Mouse (Mus musculus) thymus, postnatal 4 days (tissue): ENCODE data around the gene Birc2.

Experiments
- DNase-seq: peaks from one replicate; pipeline ENCODE4 v3.0.0; 2021

The Birc2 gene

GRCm38 (mm10) chr9:7845216-7845895, 8.5 kb upstream of the Birc2 start:
- DNase-seq = no peak

GRCm38 (mm10) chr9:7841221-7841620, 4.4 kb upstream of the Birc2 start:
- no peak for DNase-seq

- no peak for DNase-seq
These were observed 1.1 kb upstream of the Birc2 start for GRCm38 (mm10) chr9:7837806-7838440.

DNA sequence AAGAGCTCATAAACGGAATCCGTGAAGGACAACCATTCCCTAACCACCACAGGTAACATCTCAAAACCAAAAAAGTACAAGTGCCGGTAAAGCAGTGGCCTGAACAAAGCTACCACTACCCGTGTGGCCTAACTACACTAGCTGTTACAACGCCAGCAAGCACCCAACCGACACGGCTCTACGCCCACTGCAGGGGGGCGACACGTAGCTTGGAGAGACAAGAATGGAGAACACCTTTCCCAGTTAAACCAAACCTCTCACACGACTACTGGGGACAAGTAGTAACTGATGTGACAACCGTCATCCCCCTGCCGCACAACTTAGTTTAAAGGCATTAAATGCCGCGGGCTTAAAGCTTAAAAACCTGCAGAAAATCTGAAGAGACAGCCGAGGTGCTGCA, 533 bp downstream of the Birc2 start:
- peak; percentile 64 for DNase-seq

- DNase-seq = no peak
These were observed 1.6 kb downstream of the Birc2 start for GRCm38 (mm10) chr9:7835302-7835701.

DNA sequence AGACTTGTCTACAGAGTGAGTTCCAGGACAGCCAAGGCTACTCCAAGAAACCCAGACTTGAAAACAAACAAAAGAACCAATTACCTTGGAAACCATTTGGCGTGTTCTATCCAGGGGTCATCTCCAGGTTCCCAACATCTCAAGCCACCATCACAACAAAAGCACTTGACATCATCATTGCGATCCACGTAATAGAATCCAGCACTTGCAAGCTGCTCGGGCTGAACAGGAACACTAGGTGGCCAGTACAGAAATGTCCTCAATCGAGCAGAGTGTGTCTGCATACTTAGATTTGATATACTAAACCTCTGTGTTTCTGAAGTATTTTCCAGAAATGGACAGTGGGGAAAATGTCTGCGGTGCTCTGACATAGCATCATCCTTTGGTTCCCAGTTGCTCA, 3.4 kb downstream of the Birc2 start:
- DNase-seq = no peak

DNA sequence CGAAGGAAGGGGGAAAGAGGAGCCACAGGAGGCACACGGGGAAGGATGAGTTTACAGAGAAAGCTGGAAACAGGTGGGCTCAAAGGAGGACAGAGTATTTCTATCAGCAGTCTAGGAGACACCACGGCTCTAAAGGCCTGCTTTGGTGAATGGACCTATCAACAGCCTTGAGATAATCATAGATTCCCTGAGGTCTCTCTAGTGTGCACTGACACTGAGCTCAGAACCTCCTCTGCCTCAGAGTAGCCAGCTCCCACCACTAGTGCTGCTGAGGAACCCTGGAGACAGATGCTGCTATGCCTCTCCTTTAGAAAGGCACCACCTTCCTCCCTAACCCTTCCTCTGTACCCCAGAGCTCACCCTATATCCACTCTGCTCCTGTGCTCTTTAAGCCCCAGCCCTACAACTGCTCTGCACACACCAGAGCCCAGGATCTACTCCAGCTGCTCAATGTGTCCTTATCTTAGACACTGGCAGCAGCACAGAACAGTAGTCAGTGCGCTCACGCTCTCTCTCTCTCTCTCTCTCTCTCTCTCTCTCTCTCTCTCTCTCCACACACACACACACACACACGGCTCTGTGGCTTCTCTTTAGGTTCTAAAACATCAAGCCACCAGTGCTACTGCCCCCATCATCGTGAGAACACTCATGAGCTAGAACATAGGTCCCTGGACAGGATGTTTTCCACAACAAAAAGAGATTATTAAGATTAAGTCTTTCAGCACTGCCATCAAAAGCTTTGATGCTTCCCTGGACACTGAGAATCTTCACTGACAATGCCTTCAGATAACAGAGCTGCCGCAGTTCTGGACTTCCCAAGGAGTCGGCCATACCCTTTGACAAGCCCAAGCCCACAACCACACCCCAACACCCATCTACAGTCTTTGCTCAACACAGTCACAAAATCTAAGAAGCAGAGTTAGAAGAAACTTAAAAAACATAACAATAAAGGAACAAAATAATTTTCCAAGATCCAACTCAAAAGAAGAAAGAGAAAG, 7.0 kb downstream of the Birc2 start:
- DNase-seq = no peak

- no peak for DNase-seq
These were observed 8.2 kb downstream of the Birc2 start for GRCm38 (mm10) chr9:7828706-7829105.

DNA sequence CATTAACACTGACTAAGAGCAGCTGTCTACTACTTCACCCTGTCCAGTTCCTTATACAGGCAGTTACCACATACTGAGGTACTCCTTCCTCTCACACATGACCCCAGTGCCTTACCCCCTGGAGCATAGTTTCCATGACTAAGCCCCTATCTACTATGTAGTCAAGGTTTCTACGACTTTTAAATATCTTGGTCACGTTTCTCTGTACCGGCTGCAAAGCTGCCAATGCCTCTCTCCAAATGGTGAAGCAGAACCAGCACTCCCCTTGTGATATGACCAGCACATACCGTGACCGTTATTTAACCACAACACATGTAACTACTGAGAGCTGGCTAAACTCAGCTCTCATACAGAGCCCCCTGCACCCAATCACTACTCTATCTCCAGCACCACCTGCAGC, 11.9 kb downstream of the Birc2 start:
- DNase-seq = no peak

DNA sequence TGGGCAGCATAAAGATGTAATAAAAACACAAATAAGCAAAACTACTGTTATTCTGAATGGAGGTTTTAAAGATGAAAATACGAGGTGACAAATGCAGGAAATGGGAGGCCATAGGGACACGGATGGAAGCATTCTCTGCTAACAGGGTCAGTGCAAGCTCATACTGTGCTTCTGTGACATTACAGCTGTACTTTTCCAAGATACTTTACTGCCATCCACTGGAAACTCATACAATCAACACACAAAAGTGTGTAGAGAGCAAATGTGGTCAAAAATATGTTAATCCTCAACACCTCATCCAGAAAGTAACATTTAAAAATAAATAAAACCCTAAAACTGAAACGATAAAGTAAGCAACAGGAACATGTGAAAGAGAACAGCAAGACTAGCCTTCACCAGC, 14.1 kb downstream of the Birc2 start:
- DNase-seq = no peak

GRCm38 (mm10) chr9:7805101-7805506, 31.8 kb downstream of the Birc2 start:
- no peak for DNase-seq

DNA sequence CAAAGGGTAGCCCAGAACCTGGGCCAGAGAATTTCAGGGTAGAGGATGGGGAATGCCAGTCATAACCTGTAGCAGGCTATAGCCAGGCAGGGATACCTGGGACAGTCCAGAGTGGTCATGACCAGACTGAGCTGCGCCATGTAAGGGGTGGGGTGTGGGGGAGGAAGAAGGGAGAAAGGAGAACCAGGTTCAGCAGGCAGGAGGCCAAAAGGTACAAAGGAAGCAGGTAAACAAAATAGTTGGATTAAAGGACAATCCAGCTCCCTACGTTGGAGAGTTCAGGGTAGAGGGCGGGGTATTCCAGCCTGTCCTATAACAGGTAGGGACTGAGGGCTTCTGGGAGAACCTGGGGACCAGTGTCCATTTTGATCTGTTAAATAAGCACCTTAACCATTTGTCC, 38.3 kb downstream of the Birc2 start:
- no peak for DNase-seq

GRCm38 (mm10) chr9:7797542-7797941, 39.3 kb downstream of the Birc2 start:
- no peak for DNase-seq

DNA sequence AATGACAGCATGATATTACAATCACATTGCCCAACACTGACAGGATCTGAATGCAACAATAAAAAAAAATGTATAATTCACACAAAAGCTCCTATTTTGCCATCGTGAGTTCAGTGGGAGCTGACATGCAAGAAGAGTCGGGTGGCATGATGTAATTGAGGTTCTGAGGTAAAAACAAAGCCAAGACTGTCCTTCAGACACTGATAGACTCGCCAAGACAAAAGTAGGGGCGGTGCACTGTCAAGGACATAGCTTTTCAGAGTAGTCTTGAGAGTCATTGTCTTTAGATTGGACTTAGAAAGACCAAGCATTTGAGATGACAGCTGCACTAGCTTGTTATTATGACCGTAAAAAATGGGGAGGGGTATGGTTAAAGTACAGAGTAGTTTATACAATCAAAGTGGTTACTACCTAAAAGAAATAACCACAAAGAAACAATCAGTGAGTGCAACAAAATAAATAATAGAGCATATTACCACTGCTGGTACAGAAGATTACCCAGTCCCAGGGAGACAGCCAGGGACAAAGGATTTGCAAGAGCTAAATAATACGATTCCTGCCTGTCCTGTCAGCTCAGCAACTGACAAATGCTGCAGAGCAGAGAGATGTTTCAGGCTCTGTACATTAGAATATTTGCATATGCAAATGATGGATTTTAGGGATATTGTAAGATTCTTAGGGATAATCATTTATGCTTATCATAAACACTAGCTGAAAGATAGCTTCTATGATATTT, 40.6 kb downstream of the Birc2 start:
- DNase-seq = no peak

GRCm38 (mm10) chr9:7795581-7795980, 41.3 kb downstream of the Birc2 start:
- no peak for DNase-seq

DNA sequence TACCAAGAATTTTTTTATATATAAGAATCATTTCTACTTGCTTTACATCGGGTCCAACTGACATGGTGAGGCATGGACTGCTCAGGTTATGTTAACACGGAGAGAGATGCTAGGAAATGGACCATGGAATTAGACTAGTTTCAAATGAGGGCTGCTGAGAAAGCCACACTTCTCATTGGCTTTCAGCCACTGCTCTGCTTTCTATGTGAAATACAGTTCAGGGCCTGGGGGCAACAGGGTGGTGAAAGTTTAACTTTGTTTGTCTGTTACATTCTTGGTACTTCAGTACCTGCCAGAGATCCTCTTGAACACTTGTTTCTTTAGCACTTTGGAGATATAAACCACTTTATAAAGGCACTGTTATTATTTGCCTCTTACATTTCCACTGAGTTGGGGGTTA, 43.3 kb downstream of the Birc2 start:
- no peak for DNase-seq

DNA sequence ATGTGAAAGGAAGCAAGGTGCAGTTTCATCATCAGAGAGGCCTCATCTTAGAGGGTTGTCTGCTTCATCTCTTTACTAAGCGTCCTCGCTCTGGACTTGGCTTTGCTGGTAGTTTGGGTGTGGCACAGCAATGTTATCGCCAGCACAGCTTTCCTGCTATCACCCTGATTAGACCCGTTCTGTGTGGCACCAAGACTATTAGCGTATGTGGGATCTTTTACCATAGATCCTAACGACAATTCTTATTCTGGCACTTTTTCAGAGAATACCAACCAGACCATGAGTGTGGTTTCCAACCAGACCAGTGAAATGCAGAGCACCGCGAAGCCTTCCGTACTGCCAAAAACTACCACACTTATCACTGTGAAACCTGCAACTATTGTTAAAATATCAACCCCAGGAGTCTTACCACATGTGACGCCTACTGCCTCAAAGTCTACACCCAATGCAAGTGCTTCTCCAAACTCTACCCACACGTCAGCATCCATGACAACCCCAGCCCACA, 46.2 kb downstream of the Birc2 start:
- no peak for DNase-seq

GRCm38 (mm10) chr9:7789764-7790575, 46.9 kb downstream of the Birc2 start:
- DNase-seq = no peak

DNA sequence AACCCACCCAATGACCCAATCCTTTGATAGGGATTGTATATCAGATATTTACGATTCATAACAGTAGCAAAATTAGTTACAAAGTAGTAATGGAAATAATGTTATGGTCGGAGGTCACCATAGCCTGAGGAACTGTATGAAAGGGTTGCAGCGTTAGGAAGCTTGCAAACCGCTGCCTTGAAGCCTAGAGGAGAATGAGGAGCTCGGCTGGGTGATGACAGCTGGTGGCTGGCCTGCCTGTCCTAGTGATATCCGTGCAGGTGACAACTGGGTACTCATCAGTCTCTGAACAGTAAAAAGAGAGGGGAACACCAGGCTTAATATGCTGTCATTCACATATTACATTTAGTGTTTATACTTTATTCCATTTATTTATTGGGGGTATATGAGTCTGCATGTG, 48.5 kb downstream of the Birc2 start:
- DNase-seq = no peak

- DNase-seq = no peak
These were observed 50.8 kb downstream of the Birc2 start for GRCm38 (mm10) chr9:7786086-7786485.

GRCm38 (mm10) chr9:7785396-7785795, 51.5 kb downstream of the Birc2 start:
- no peak for DNase-seq

- DNase-seq = no peak
These were observed 52.2 kb downstream of the Birc2 start for GRCm38 (mm10) chr9:7784615-7785012.
